Mouse (Mus musculus) G1E (cell line): ENCODE data around the gene Stxbp4. TPM values are rescaled to one million over a fixed set of nuclear protein-coding genes. Genes with fewer than 3 reads are reported as not detected.

Experiments used
- ATAC-seq: 2 replicates; pipeline ENCODE4 v1.8.0; 2016; ENCODE audit warnings: mild to moderate bottlenecking; ENCODE audit not compliant: insufficient number of reproducible peaks, poor library complexity, low FRiP score, severe bottlenecking; ENCODE audit errors: extremely low read depth
- DNase-seq: peaks from one replicate; pipeline ENCODE4 v3.0.0; 2012; ENCODE audit warnings: low spot score
- H3K27me3 ChIP-seq: 2 replicates; pipeline ENCODE4 v1.6.1; 2012; ENCODE audit warnings: mild to moderate bottlenecking, low read length, inconsistent platforms; ENCODE audit not compliant: insufficient read depth
- H3K36me3 ChIP-seq: replicated peaks from 2 replicates; pipeline ENCODE3; 2012; ENCODE audit warnings: mild to moderate bottlenecking, inconsistent platforms
- H3K4me1 ChIP-seq: 2 replicates; pipeline ENCODE4 v1.6.1; 2012; ENCODE audit warnings: low read depth, low read length, inconsistent platforms, mixed read lengths; ENCODE audit not compliant: insufficient read depth
- H3K4me3 ChIP-seq: 2 replicates; pipeline ENCODE4 v1.5.1; 2012; ENCODE audit warnings: low read depth, mild to moderate bottlenecking, inconsistent platforms, low read length, moderate library complexity, mixed read lengths
- H3K9me3 ChIP-seq: replicated peaks from 2 replicates; pipeline ENCODE4 v1.6.1; 2012; ENCODE audit warnings: inconsistent platforms
- CTCF ChIP-seq: IDR thresholded peaks from 2 replicates; pipeline ENCODE4 v1.5.1; 2012; ENCODE audit warnings: low read depth, low read length, inconsistent platforms, mixed read lengths
- GATA1 ChIP-seq: IDR thresholded peaks from 2 replicates; pipeline ENCODE4 v1.6.1; 2012; ENCODE audit warnings: borderline replicate concordance, low read length, inconsistent platforms, mixed read lengths
- GATA2 ChIP-seq: IDR thresholded peaks from 2 replicates; pipeline ENCODE4 v1.6.1; 2012; ENCODE audit warnings: low read depth, low read length, inconsistent platforms, borderline replicate concordance
- POLR2AphosphoS5 ChIP-seq: IDR thresholded peaks from 2 replicates; pipeline ENCODE4 v1.6.1; 2012; ENCODE audit warnings: low read depth, low read length, inconsistent platforms; ENCODE audit not compliant: insufficient replicate concordance
- TAL1 ChIP-seq: conservative IDR thresholded peaks from 2 replicates; pipeline ENCODE4 v1.6.1; 2012; ENCODE audit warnings: low read depth, low read length, inconsistent platforms, mixed read lengths
- polyA plus RNA-seq: library from polyadenylated mRNA; stranded (reverse); fragments of >175 nt; gene quantifications from 2 replicates; pipeline ENCODE4 v1.2.3, GENCODE M21; 2012
- total RNA-seq, 2 experiments: library from RNA; stranded (forward) in 1 of 2; stranded (reverse) in 1 of 2; fragments of 200-1000 nt in 1 of 2; fragments of >200 nt in 1 of 2; fragmentation: Nextera tagmentation in 1 of 2; gene quantifications; 2 replicates each; pipeline ENCODE4 v1.2.3; 2014 to 2017

The Stxbp4 gene
- total and polyA plus RNA-seq, 3 experiments: 0.28 to 23.5 (median 8.2) TPM

- peak; percentile 58 for ATAC-seq
- peak overlapping the region; percentile 46; the same call in 1 of the 2 replicates for H3K4me3 ChIP-seq
- no peaks in the 10 kb centered on the region for H3K9me3 ChIP-seq
- H3K4me1 ChIP-seq: peaks cover 63% of the 10 kb centered on the region
- DNase-seq: no peak
- peaks cover 7% of the 10 kb centered on the region for H3K36me3 ChIP-seq
- TF ChIP-seq CTCF (no peak), TAL1 (0 out of 2 replicates have a peak, but pooled peaks have one; percentile 8)
- H3K27me3 ChIP-seq: no peaks in the 10 kb centered on the region
Observed at GRCm38 (mm10) chr11:90556517-90556916, 81.4 kb downstream of the Stxbp4 start.

GRCm38 (mm10) chr11:90553963-90554362 lies 83.9 kb downstream of the Stxbp4 start:
- H3K27me3 ChIP-seq: no peaks in the 10 kb centered on the region
- no peak overlapping the region; the same call in 1 of the 2 replicates for H3K4me3 ChIP-seq
- peak; percentile 25 for ATAC-seq
- no peak for DNase-seq
- no peak for TF ChIP-seq GATA1
- no peak for TF ChIP-seq CTCF
- H3K4me1 ChIP-seq: peaks cover 64% of the 10 kb centered on the region
- peaks cover 4% of the 10 kb centered on the region for H3K36me3 ChIP-seq
- H3K9me3 ChIP-seq: no peaks in the 10 kb centered on the region

GRCm38 (mm10) chr11:90552303-90553201 lies 85.3 kb downstream of the Stxbp4 start:
- no peak overlapping the region for H3K4me3 ChIP-seq

DNA sequence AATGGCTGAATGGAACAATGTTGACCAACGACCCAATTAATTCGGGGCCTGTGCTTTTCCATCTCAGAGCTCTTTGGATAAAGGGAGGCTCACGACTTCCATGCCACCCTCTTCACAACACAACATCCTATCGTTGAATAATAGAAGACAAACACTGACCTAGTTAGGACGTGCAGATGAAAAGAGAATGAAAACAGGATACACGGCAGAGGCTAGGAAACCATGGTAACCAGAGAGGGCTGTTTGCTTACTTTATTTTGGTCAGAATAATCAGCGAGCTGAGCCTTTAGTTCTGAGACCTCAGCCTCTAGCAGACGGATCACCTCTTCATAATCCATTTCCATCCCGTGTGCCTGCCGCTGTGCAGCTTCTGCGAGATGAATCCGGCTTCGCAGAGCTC lies 89.3 kb downstream of the Stxbp4 start:
- no peak for DNase-seq
- TF ChIP-seq GATA1: no peak
- TF ChIP-seq TAL1: no peak
- no peak for TF ChIP-seq CTCF
- TF ChIP-seq GATA2: no peak
- no peak for TF ChIP-seq POLR2AphosphoS5
- no peak for ATAC-seq
- H3K4me3 ChIP-seq: no peak overlapping the region
- no peaks in the 10 kb centered on the region for H3K27me3 ChIP-seq
- H3K4me1 ChIP-seq: peaks cover 21% of the 10 kb centered on the region
- no peaks in the 10 kb centered on the region for H3K9me3 ChIP-seq
- peaks cover 12% of the 10 kb centered on the region for H3K36me3 ChIP-seq

More at GRCm38 (mm10) chr11:90552303-90553201, 85.3 kb downstream of the Stxbp4 start:
- Histone ChIP-seq H3K27me3 (no peaks in the 10 kb centered on the region), H3K36me3 (peaks cover 8% of the 10 kb centered on the region), H3K9me3 (no peaks in the 10 kb centered on the region), H3K4me1 (peaks cover 52% of the 10 kb centered on the region)
- ATAC-seq: no peak
- no peak for DNase-seq
- TF ChIP-seq CTCF (no peak), TAL1 (no peak), POLR2AphosphoS5 (no peak), GATA2 (no peak), GATA1 (no peak)

GRCm38 (mm10) chr11:90538636-90539263 lies 99.1 kb downstream of the Stxbp4 start:
- H3K4me1 ChIP-seq: no peaks in the 10 kb centered on the region

DNA sequence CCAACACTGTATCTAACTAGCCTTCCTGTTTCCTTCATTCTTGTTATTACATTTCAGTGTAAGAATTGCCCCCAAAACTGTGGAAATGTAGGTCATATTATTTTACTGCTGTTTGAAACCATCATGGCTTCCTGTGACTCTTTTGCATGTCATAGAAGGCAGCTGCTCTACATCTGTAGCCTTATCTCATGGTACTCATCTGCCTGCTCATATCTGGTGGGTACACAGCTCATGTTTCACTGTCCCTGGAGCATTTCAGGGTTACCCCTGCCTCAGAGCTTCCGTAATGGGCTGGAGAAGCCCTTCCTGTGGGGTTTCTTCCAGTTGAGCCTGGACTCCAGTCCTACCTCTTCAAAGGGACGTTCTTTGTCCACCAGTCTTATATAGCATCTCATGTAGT lies 112.6 kb downstream of the Stxbp4 start:
- Histone ChIP-seq H3K27me3 (no peaks in the 10 kb centered on the region), H3K9me3 (no peaks in the 10 kb centered on the region), H3K4me3 (no peak overlapping the region), H3K36me3 (peaks cover 20% of the 10 kb centered on the region), H3K4me1 (peaks cover 6% of the 10 kb centered on the region)
- DNase-seq (no peak), ATAC-seq (peak; percentile 89)
- no peak for TF ChIP-seq GATA2
- TF ChIP-seq POLR2AphosphoS5: no peak
- TF ChIP-seq TAL1: no peak; the same call in 1 of the 2 replicates
- TF ChIP-seq CTCF: no peak
- no peak for TF ChIP-seq GATA1

More at GRCm38 (mm10) chr11:90538636-90539263, 99.1 kb downstream of the Stxbp4 start:
- Histone ChIP-seq H3K27me3 (no peaks in the 10 kb centered on the region), H3K4me3 (no peak overlapping the region), H3K36me3 (peaks cover 18% of the 10 kb centered on the region), H3K9me3 (no peaks in the 10 kb centered on the region)
- DNase-seq: no peak
- TF ChIP-seq GATA2 (no peak), POLR2AphosphoS5 (no peak), CTCF (no peak), TAL1 (no peak)
- ATAC-seq: peak; percentile 98
